Mouse (Mus musculus) spleen, adult 2 months (tissue): Measurements from ENCODE around the gene Pla2g16.

Experiments
- CTCF ChIP-seq: fragments of 200-500 bp; IDR thresholded peaks from 2 replicates; pipeline ENCODE4 v1.5.1; 2011; ENCODE audit warnings: mild to moderate bottlenecking, inconsistent platforms; ENCODE audit not compliant: insufficient read depth, insufficient read length, insufficient replicate concordance; ENCODE audit errors: extremely low read depth
- POLR2A ChIP-seq: fragments of 200-500 bp; IDR thresholded peaks from 2 replicates; pipeline ENCODE4 v1.6.1; 2011; ENCODE audit warnings: low read depth, low read length, inconsistent platforms

- TF ChIP-seq CTCF = no peak
- no peak for TF ChIP-seq POLR2A
These were observed 2.4 kb upstream of the Pla2g16 start for GRCm38 (mm10) chr19:7554881-7555280.
